Mouse (Mus musculus): ENCODE results near the gene Npcd.

Npcd gene

GRCm38 (mm10) chr15:79767327-79767961 lies 66.6 kb downstream of the Npcd start:
- DNase-seq (ENCODE audit: low read depth in 1 of 2, low spot score in 2 of 2): no peak

GRCm38 (mm10) chr15:79766586-79767071 lies 67.4 kb downstream of the Npcd start:
- DNase-seq (ENCODE audit: low read depth in 1 of 2, low spot score in 2 of 2): no peak

GRCm38 (mm10) chr15:79766168-79766567 lies 67.9 kb downstream of the Npcd start:
- DNase-seq (ENCODE audit: low read depth in 1 of 2, low spot score in 2 of 2): no peak

- DNase-seq (ENCODE audit: low read depth in 1 of 2, low spot score in 2 of 2): no peak
Measured at GRCm38 (mm10) chr15:79765361-79765760, 68.7 kb downstream of the Npcd start.

GRCm38 (mm10) chr15:79764539-79765267 lies 69.3 kb downstream of the Npcd start:
- no peak for DNase-seq (ENCODE audit: low read depth in 1 of 2, low spot score in 2 of 2)

GRCm38 (mm10) chr15:79763601-79764246 lies 70.3 kb downstream of the Npcd start:
- DNase-seq (ENCODE audit: low read depth in 1 of 2, low spot score in 2 of 2): no peak

- no peak for DNase-seq (ENCODE audit: low read depth in 1 of 2, low spot score in 2 of 2)
Measured at GRCm38 (mm10) chr15:79763001-79763400, 71.0 kb downstream of the Npcd start.

GRCm38 (mm10) chr15:79760956-79761355 lies 73.1 kb downstream of the Npcd start:
- DNase-seq (ENCODE audit: low read depth in 1 of 2, low spot score in 2 of 2): no peak

GRCm38 (mm10) chr15:79757118-79757517 lies 76.9 kb downstream of the Npcd start:
- no peak for DNase-seq (ENCODE audit: low read depth in 1 of 2, low spot score in 2 of 2)

GRCm38 (mm10) chr15:79755977-79756625 lies 77.9 kb downstream of the Npcd start:
- no peak for DNase-seq (ENCODE audit: low read depth in 1 of 2, low spot score in 2 of 2)

GRCm38 (mm10) chr15:79755176-79755575 lies 78.9 kb downstream of the Npcd start:
- DNase-seq (ENCODE audit: low read depth in 1 of 2, low spot score in 2 of 2): no peak

GRCm38 (mm10) chr15:79753873-79754272 lies 80.2 kb downstream of the Npcd start:
- no peak for DNase-seq (ENCODE audit: low read depth in 1 of 2, low spot score in 2 of 2)

GRCm38 (mm10) chr15:79753420-79753752 lies 80.7 kb downstream of the Npcd start:
- no peak for DNase-seq (ENCODE audit: low read depth in 1 of 2, low spot score in 2 of 2)

GRCm38 (mm10) chr15:79752742-79753419 lies 81.2 kb downstream of the Npcd start:
- DNase-seq (ENCODE audit: low read depth in 1 of 2, low spot score in 2 of 2): peak; percentile 55 to 72

- peak in 1 of 2 experiments; percentile 47 for DNase-seq (ENCODE audit: low read depth in 1 of 2, low spot score in 2 of 2)
Measured at GRCm38 (mm10) chr15:79751772-79752171, 82.3 kb downstream of the Npcd start.

- DNase-seq (ENCODE audit: low read depth in 1 of 2, low spot score in 2 of 2): no peak
Measured at GRCm38 (mm10) chr15:79750266-79750665, 83.8 kb downstream of the Npcd start.

GRCm38 (mm10) chr15:79749162-79749561 lies 84.9 kb downstream of the Npcd start:
- no peak for DNase-seq (ENCODE audit: low read depth in 1 of 2, low spot score in 2 of 2)

GRCm38 (mm10) chr15:79747998-79748397 lies 86.0 kb downstream of the Npcd start:
- no peak for DNase-seq (ENCODE audit: low read depth in 1 of 2, low spot score in 2 of 2)

- no peak for DNase-seq (ENCODE audit: low read depth in 1 of 2, low spot score in 2 of 2)
Measured at GRCm38 (mm10) chr15:79745883-79746282, 88.2 kb downstream of the Npcd start.

GRCm38 (mm10) chr15:79745312-79745711 lies 88.7 kb downstream of the Npcd start:
- no peak for DNase-seq (ENCODE audit: low read depth in 1 of 2, low spot score in 2 of 2)

GRCm38 (mm10) chr15:79744742-79745141 lies 89.3 kb downstream of the Npcd start:
- no peak for DNase-seq (ENCODE audit: low read depth in 1 of 2, low spot score in 2 of 2)
